Mouse (Mus musculus): ENCODE measurements at regions not wholly inside any gene's neighbourhood (a gene's known extent, or its start where the extent isn't known, plus 50 kb on each side); places are given as distances from the start of the nearest gene placed in this dataset.

DNA sequence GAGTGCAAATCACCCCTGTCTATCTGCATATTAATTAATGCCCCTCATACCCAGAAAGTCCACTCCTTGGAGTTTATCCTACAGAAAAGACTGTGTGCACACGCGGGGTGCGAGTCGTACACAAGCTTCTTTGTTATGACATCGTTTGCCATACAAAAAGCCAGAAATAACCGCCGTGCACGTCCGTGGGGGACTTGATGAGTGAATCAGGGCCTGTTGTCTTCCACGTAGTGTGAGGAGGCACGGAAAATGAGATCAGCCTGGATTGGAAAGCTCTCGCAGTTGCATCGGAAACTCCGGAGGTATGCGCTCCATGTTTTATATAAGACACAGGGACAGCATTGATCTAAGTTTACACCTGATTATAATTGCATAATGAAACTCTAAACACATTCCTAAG lies 120.3 kb downstream of the Etnk1 start:
- no peak for DNase-seq (ENCODE audit: low spot score)

DNA sequence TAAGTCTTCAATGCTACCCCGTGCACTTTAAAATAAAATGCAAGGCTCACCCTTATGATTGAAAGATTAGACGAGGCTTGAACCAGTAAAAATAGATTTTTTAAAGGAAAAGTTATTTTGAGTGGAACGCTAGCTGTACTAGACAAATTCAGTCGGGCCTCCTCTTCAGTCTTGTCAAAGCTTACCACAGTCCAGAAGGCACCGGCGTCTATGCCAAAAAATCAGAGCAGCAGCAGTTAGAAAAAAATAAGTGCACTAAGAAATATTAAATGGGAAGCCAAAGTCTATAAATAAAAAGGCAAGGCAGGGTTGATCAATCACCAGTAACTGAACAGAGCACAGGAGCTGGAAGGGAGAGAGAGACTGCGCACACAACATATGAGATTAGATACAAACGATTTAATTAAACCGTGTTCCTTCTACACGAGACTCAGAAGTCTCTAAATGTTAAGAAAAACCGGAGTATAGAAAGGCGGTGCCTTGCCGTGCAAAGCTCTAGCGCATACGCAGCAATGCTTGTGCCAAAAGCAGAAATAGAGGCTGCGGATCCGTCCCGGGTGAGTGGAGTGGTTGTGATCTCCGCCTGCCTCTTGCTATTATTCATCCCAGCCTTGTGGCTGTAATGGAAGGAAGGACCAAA lies 121.6 kb downstream of the Etnk1 start:
- DNase-seq (ENCODE audit: low spot score), result no peak

DNA sequence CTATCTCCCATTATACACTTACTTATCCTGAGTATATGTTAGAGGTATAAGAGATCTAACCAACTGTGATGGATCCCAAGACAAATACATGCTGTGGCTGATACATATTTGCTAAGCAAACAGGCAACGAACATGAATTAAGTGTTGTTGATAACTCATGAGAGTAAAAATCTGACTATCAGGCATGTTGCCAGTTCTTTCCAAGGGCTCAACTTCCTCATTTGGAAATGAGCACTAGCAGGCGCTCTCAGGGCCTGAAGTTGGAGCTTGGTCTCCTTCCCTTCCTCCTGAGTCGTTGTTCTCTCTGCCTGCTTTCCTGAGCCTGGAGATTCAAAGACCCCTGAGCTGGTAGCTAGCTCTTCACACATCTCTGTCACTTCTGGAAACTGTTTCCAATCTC lies 126.6 kb downstream of the Etnk1 start:
- peak; percentile 13 for DNase-seq (ENCODE audit: low spot score)

DNA sequence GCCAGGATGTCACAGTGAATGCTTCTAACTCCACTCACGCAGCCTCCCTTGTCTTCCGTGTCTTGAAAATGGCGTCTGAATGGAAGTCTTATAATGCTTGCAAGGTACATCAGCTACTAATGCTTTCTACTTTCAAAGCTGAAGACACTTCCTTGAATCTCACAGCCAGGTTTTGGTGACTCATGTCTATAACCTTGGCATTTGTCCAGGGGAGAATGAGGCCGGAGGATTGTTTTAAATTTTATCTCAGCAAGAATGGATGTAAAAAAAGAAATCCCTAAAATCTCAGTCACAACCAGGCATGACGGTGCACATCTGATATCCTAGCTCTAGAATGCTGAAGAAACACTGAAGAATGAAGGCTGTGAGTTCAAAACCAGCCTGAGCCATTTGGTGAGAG lies 131.4 kb downstream of the Etnk1 start:
- no peak for DNase-seq (ENCODE audit: low spot score)

DNA sequence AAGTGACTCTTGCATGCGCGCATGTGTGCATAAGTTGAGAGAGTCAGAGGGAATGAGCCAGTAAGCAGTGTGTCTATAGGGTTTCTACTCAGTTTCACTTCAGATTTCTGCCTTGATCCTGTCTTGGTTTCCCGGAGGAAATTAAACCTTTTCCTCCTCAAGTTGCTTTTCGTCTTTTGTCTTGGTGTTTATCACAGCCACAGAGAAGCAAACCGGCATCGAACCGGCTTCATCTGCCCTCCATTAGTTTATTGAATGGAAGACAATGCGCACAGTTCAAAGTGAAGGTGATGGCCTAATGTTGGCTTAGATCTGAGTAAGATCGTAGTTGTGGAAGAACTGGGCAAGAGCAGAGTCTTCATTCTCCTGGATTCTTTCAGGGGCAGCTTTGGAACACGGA lies 134.4 kb downstream of the Etnk1 start:
- no peak for DNase-seq (ENCODE audit: low spot score)

DNA sequence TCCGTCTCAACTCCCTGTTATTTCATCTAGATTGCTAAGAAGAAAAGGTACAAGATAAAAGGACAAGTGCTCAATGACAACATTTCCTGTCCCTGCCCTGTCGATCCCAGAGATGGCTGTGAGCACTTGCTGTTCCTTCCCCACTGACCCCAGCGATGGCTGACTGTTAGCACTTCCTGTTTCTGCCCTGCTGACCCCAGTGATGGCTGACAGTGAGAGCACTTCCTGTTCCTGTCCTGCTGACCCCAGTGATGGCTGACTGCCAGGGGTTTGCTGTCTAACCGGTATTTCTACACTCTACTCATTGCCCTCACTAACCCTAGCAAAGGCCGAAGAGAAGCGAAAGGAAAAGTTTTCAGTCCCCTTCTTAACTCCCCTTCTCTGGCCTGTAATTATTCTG lies 140.3 kb downstream of the Etnk1 start:
- peak; percentile 71 for DNase-seq (ENCODE audit: low spot score)

DNA sequence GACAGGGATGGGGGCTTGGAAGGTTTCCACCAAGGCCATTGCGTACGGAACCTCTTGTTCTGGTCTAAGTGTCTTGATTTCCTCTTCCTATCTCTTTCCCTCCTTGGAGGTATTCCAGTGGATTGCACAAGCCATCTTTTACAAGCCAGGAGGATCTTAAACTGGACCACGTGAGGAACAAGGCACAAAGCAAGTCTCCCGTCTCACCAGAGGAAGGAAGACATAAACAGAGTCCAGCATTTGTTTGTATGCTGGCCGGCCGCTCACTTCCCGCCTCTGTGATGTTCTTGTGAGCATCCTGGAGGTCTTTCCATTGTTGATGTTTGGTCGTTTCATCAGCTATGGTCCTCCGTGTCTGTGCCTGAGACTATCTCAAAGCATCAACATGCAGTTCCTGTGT lies 148.8 kb downstream of the Etnk1 start:
- peak; percentile 91 for DNase-seq (ENCODE audit: low spot score)

DNA sequence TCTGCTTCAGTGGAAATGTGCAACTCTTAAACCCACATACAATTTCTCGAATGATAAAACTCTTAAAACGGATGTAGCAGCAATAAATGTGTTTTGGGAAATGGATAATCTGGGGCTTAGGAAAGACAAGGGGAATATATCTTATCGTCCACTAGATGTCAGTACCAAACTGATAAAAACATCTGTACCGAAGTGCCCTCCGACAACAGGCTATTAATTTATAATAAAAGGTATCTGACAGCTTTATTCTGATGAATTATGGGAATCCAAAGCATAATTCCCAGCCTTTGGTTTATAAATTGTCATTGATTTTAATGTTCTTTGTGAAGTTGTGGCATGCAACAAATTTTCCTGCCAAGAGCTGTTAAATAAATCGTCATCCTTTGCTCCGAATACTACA lies 153.4 kb downstream of the Etnk1 start:
- peak; percentile 17 for DNase-seq (ENCODE audit: low spot score)

DNA sequence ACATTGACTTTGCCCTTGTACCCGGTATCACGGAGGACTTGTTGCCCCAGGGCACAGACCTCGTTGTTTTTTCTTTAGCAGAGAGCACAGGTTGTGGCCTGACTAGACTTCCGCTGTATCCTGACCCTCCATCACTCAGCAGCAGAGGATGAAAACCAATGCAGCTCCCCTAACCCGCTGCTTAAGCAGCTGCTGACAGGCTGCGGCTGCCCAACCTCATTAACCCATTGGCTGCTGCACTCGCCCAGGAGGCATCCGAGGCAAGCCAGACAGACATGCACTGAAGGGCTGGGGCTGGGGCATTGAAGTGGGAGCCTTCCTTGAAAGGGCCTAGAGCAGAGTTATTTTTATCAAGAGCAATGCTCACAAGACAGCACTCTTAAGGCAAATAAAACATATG lies 157.6 kb downstream of the Etnk1 start:
- DNase-seq (ENCODE audit: low spot score), result no peak

DNA sequence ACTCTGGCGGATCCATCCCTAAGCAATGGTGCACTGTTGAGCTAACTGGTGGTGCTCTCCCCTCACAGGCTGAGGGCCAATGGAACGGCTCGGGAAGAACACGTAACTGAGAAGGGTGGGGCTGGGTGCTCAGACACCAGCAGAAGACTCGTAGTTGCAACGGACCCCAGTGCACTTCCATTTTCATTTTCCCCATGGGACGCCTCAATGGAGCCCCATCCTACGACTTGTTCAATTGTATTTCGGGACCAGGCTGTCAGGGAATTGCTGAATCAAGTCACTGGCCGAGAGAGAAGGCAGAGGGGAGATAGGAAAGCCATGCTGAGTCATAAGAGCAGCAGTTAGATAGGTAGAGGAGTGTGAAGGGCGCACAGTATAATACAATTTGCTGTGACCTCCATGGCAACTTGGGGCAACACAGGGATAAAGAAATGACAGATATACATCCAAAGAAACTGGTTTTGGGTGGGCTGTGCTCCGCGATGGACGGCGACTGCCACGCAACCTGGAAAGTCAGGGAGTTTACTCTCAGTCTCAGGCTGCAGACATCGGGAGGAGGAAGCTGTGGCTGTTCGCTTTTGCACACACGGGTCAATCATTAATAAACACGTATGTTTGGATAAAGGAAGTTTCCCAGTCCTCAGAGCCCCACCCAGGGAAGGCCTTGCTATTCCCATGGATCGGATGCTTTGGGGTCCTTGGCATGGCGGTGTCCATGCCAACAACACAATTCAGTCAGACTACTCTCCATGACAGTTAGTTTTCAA lies 160.1 kb downstream of the Etnk1 start:
- peak; percentile 36 for DNase-seq (ENCODE audit: low spot score)

DNA sequence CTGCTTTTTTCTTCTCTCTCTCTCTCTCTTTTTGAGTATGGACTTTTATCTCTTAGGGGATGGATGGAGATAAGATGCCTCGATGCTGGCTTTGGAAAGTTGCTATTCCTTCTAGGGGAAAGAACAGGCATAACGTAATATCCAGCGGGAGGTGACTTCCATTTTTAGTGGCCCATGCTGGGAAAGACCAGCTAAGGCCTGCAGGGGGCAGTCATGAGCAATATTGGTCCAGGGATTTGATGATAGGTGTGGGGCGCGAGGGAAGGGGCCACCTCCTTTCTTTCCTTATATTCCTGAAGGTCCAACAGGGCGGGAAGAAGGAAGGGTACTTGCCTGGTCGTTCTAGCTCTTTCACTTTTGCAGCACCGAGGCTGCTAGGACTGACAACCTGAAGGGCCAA lies 160.8 kb downstream of the Etnk1 start:
- DNase-seq (ENCODE audit: low spot score), result no peak

DNA sequence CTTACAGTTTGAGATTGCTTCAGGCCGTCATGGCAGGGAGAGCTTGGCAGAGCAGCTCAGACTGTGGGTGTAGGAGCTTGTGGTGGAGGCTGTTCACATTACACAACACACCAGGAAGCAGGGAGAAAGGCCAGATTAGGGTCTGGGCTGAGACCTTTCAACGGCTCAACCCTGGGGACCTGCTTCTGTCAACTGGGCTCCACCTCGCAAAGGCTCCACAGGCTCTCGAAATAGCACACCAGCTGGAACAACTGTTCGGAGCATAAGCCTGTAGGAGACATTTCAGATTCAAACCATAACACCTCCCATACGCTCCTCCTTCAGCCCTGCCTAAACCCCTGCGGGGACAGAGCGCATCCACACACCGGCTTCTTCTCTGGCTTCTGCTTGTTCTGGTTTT lies 161.2 kb downstream of the Etnk1 start:
- DNase-seq (ENCODE audit: low spot score), result no peak

DNA sequence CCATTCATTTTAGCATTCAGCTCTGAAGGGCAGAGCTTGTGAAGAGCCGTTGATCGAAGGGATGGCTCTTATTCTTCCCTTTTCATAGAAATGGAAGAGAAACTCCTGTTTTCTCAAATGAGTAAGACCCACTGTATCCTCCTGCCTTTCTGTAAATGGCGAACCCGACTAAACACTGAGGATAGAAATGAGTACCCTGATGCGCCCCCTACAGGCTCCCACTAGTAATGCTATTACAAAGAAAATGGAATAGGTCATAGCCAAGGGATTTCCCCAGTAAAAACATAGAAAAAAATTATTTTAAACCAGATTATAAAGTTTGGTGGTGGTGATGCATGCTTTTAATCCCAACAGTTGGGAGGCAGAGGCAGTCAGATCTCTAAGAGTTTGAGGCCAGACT lies 162.1 kb downstream of the Etnk1 start:
- no peak for DNase-seq (ENCODE audit: low spot score)

DNA sequence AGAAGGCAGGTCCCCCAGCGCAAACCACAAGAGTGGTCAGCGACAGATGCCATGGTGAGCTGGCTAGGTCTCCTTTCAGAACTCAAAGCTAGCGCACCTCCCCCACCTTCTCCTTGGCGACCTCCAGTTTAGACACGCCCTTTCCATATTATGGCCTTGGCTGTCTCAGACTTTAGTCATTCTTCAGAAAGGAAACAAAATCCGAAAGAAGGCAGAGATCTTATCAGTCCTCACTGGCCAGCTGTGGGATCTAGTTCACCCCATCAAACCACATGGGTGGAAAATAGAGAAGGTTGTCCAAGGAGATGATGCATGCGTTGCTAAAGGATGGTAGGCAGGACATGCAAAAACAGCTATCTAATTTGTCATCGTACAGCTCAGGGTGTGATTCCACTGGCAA lies 166.5 kb downstream of the Etnk1 start:
- DNase-seq (ENCODE audit: low spot score), result no peak

DNA sequence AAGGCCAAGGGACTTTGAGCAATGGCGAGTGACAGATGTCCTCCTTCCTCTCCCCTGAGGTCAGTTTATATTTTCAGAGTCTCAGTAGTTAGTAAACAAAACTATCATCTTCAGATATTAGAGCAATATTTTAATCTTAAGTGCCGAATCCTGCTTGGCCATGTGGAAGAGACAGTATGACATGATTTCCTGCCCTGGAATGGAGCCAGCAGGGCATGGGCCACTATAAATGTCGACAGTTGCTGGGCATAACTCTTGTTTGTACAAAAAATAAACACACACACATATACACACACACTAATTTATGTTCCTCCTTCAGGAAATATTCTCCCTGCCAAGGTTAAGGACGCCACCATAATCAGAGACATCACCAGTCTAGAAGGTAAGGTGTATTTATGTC lies 169.6 kb downstream of the Etnk1 start:
- DNase-seq (ENCODE audit: low spot score), result peak; percentile 64

DNA sequence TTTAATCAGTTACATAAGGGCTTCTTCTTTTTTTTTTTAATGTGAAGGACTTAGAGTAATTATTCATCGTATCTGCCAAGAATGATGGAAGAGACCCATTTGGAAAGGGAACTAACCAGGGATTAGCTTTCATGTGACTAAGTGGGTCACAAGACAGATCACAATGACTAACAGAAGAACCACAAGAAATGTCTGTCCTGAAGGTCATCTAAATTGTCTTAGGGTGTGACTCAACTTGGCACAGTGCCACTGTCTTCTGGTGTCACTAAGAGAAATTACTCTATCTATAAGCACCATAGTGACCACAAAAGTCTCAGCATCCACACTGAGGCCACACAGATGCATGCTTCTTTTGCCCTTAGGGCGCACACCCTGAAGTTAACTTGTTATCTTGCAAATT lies 182.0 kb downstream of the Etnk1 start:
- DNase-seq (ENCODE audit: low spot score), result no peak

DNA sequence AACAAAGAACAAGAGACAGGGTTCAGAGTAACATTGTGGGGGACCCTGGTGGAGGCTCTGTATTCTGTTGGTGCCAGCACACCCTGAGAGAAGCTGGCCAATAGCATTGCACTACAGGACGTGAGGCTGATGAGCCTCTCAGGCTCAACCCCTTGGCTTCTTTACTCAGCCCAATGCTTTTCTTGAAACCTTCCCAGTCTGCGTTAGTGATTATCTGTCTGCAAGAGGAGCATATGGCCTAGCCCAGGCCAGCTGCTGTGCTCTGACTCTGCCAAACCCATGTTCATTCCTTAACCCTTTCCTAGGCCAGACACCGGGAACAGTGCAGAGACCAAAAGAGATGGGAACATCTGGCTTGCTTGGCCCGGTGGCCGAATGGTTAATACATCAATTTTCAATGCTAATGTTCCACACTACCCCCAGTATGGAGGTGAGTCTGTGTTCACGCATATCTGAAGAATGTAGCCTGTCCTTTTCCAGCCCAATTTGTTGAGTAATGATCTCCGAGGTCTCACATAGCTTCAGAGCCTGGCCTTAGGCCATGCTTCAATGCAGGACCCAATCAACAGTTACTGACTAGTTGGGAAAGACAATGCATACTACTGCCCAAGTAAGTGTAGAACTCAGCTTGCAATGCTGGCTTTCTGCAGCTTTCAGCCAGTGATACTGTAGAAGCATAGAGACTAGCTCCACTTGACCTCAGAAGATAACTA lies 192.5 kb downstream of the Etnk1 start:
- DNase-seq (ENCODE audit: low spot score), result no peak

DNA sequence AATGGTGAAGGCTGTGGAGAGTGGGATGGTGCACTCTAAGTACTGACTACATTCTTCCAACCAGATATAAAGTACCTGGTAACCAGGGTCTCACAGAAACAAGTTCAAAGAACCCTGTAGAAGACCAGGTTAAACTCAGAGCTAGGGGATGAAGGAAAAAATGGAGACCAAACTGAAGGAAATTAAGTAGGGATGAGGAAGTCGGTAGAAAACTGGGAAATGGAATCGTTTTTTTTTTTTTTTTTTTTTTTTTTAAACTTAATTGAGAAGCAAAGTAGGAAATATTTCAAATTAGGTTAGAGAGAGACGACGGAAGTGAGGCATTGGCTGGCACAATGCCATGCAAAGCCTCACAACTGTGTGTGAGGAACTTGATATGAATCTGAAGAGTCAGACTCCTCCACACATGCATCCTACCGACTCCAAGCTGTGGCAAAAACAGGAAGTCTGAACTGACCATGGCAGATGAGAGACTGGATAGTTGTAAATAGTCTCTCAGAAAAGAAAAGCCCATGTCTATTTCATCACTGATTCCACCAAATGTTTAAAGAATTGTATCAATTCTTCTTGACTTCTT lies 194.2 kb downstream of the Etnk1 start:
- no peak for DNase-seq (ENCODE audit: low spot score)

DNA sequence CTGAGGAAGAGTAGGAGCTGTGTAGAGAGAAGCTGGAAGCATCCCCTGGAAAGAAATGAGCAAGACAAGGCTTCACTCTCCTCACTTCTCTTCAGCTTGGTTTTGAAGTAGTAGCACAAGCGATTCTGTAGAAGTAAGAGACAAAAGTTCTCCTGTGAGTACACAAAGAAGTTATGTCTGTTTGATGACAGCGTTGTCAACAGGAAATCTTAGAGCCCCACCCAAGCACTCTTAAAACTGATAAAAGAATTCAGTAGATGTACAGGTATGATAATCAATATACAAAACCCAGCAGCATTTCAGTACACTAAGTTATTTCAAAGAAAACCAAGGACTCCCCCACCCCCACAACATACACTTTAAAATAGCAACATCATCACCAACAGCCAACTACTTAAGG lies 194.9 kb downstream of the Etnk1 start:
- DNase-seq (ENCODE audit: low spot score), result no peak

DNA sequence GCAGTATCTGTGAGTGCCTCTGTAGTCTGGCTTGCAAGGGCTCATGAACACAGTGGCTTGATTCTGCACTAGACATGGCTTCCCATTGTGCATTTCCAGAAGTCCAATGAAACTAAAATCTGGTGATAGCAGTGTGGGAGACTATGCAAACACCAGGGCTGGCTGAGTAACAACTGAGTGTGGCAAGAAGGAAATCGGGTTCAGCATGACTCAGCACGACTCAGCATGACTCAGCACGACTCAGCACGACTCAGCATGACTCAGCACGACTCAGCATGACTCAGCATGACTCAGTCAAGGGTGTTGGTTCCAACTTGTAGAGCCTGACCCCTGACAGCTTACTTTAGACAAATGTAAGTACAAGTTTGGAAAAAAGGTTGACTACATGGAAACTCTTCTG lies 198.8 kb downstream of the Etnk1 start:
- no peak for DNase-seq (ENCODE audit: low spot score)

DNA sequence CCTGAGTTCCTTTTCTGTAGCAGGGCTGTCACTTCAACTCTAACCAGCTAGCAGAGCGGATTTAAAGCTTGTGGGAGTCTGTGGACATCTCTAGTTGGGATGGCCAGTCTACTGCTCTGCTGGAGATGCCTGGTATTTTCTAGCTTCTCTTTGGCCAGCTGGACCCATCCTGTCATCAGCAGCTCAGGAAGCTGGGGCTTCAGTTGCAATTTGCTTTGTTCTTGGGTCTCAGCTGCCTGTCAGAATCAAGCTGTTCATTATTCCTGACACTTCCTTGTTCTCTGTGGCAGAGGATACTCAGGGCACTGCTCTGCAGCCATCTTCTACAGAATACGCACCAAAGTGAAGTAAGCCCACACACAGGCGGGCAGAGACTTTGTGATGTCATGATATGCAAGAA lies 200.8 kb downstream of the Etnk1 start:
- DNase-seq (ENCODE audit: low spot score), result peak; percentile 35

DNA sequence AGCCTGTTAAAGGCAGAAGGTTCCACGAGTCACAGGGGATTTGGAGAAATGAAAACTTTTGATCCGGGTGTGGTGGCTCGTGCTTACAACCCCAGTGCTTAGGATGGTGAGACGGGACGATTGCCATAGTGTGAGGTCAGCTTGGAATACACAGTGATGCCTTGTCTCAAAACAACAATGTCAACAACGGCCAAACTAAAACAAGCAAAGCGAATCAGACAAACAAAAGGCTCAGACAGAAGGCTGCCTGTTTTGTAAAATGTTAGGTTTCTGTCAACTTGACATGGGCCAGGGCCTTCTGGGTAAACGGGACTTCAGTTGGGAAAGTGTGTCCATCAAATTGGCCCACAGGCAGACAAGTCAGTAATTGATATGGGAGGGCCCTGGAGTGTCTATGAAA lies 201.6 kb downstream of the Etnk1 start:
- no peak for DNase-seq (ENCODE audit: low spot score)

DNA sequence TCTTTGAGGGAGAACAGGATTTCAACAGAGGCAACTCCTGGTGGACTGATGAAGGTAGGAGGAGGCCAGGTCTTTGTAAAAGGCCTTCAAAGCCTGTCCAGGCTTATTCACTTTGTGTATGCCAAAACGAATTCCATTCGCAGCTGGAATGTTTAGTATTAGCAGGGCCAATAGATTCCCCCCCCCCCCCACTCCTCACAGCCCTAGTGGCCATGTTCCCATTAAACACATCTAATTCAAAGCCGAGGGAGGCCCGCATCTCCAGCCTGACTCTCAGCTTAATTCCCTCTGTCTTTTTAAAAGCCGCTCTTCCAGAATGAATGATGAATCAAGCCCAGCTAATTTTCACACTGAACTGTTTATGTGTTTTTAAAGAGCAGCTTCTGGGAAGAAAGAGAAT lies 205.5 kb downstream of the Etnk1 start:
- no peak for DNase-seq (ENCODE audit: low spot score)
